Mouse (Mus musculus): ENCODE data around the gene Pex14.

GRCm38 (mm10) chr4:148936727-148937126 lies 162.9 kb downstream of the Pex14 start:
- no peak for TF ChIP-seq CTCF (IDR thresholded peaks at IDR 0.05; ENCODE audit: low read depth, low read length)
- no peak for TF ChIP-seq POLR2A (IDR thresholded peaks at IDR 0.05; ENCODE audit: borderline replicate concordance, low read depth, low read length)
